8 mouse cellular contexts compared by ENCODE assay signal in the genomic region with DNA sequence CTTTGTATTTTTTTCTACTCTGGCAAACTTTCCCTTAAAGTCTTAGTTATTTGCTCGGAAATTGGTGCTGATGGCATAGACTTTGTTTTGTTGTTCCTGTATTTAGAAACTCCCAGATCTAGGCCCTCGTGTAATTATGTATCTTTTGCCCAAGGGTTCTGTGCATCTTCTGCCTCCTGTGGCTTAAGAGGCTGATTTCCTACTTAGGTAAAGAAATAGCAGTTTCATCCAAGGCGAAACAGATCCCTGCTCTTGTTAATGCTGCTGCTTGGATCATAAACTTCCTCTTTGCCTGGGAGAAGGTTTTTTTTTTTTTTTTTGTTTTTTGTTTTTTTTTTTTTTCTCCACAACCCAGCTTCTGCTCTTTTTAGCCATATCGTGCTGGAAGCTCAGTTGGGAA. TPM values are rescaled to one million over a fixed set of nuclear protein-coding genes. Genes with fewer than 3 reads are reported as not detected.
DNase-seq lines count a peak whose midpoint lies in the region; ATAC-seq and TF ChIP-seq lines count a peak whose summit lies in the region.

No protein-coding gene starts in this region.

- no peaks in the 10 kb centered on the region for H3K27me3 ChIP-seq in kidney, embryonic 16.5 days (ENCODE audit: insufficient read depth, low read length)
- no peaks in the 10 kb centered on the region for H3K27me3 ChIP-seq in embryonic facial prominence, embryonic 15.5 days
- H3K27me3 ChIP-seq in intestine, embryonic 14.5 days (replicated peaks; ENCODE audit: control insufficient read depth, insufficient read depth, low read length) = no peaks in the 10 kb centered on the region
- no peaks in the 10 kb centered on the region for H3K27me3 ChIP-seq in midbrain, postnatal 0 days (ENCODE audit: insufficient read depth, low read length)

- H3K4me2 ChIP-seq in kidney, embryonic 16.5 days (replicated peaks; ENCODE audit: low read depth, low read length) = peak overlapping the region; percentile 82
- 0 out of 2 replicates have a peak overlapping the region, but pooled peaks have one; percentile 85 for H3K4me2 ChIP-seq in embryonic facial prominence, embryonic 15.5 days (replicated peaks)
- H3K4me2 ChIP-seq in intestine, embryonic 14.5 days (ENCODE audit: low read length) = peak overlapping the region; percentile 71
- peak overlapping the region; percentile 83; the same call in 1 of the 2 replicates for H3K4me2 ChIP-seq in midbrain, postnatal 0 days (ENCODE audit: low read depth, low read length, poor library complexity, severe bottlenecking)

- peak overlapping the region; percentile 100 for H3K27ac ChIP-seq in kidney, embryonic 16.5 days (ENCODE audit: low read length)
- no peak overlapping the region; the same call in 1 of the 2 replicates for H3K27ac ChIP-seq in embryonic facial prominence, embryonic 15.5 days (replicated peaks)
- no peak overlapping the region for H3K27ac ChIP-seq in intestine, embryonic 14.5 days (ENCODE audit: low read depth)
- no peak overlapping the region for H3K27ac ChIP-seq in midbrain, postnatal 0 days (ENCODE audit: low read depth, low read length)

- WGBS in kidney, embryonic 16.5 days = 19% methylated on average over 4 of the region's 4 CpGs
- 44% methylated on average over 4 of the region's 4 CpGs for WGBS in embryonic facial prominence, embryonic 15.5 days
- WGBS in intestine, embryonic 14.5 days = 23% methylated on average over 4 of the region's 4 CpGs
- WGBS in midbrain, postnatal 0 days = 49% methylated on average over 4 of the region's 4 CpGs

- H3K36me3 ChIP-seq in kidney, embryonic 16.5 days (ENCODE audit: insufficient read depth, low read length) = no peaks in the 10 kb centered on the region
- H3K36me3 ChIP-seq in embryonic facial prominence, embryonic 15.5 days = no peaks in the 10 kb centered on the region
- no peaks in the 10 kb centered on the region for H3K36me3 ChIP-seq in intestine, embryonic 14.5 days (ENCODE audit: control insufficient read depth, insufficient read depth, low read length)
- H3K36me3 ChIP-seq in midbrain, postnatal 0 days (ENCODE audit: insufficient read depth, low read length) = no peaks in the 10 kb centered on the region

- DNase-seq in kidney, postnatal 36 days = no peak
- no peak for DNase-seq in intestine, embryonic 14.5 days (ENCODE audit: low spot score)
- DNase-seq in midbrain, postnatal 0 days (ENCODE audit: low spot score) = no peak
- DNase-seq in urinary bladder, postnatal 36 days (ENCODE audit: low spot score in 2 of 2) = no peak
- no peak for DNase-seq in adrenal gland, adult 8-10 months
- no peak for DNase-seq in layer of hippocampus, postnatal 36 days

- TF ChIP-seq CTCF in midbrain, postnatal 0 days (IDR thresholded peaks at IDR 0.05) = no peak

- H3K9me3 ChIP-seq in kidney, embryonic 16.5 days (ENCODE audit: low read length) = no peaks in the 10 kb centered on the region
- no peaks in the 10 kb centered on the region for H3K9me3 ChIP-seq in embryonic facial prominence, embryonic 15.5 days (replicated peaks)
- H3K9me3 ChIP-seq in intestine, embryonic 14.5 days (ENCODE audit: control insufficient read depth, low read length) = no peaks in the 10 kb centered on the region
- no peaks in the 10 kb centered on the region for H3K9me3 ChIP-seq in midbrain, postnatal 0 days (ENCODE audit: low read length)

- no peak for ATAC-seq in kidney, embryonic 16.5 days (ENCODE audit: low FRiP score, low TSS enrichment)
- no peak for ATAC-seq in embryonic facial prominence, embryonic 15.5 days (ENCODE audit: insufficient number of reproducible peaks, low FRiP score, low TSS enrichment, low read depth)
- no peak for ATAC-seq in intestine, embryonic 14.5 days (replicated peaks; ENCODE audit: low FRiP score, low TSS enrichment, low read depth)
- ATAC-seq in midbrain, postnatal 0 days (ENCODE audit: low FRiP score) = no peak

- peak overlapping the region; percentile 79 for H3K4me3 ChIP-seq in kidney, embryonic 16.5 days (ENCODE audit: low read length)
- H3K4me3 ChIP-seq in embryonic facial prominence, embryonic 15.5 days (replicated peaks) = no peak overlapping the region
- H3K4me3 ChIP-seq in intestine, embryonic 14.5 days (ENCODE audit: low read depth, low read length) = peak overlapping the region; percentile 95; the same call in 1 of the 2 replicates
- H3K4me3 ChIP-seq in midbrain, postnatal 0 days (ENCODE audit: low read depth, low read length) = no peak overlapping the region

- peaks cover 20% of the 10 kb centered on the region for H3K4me1 ChIP-seq in kidney, embryonic 16.5 days (ENCODE audit: insufficient read depth, low read length)
- peaks cover 19% of the 10 kb centered on the region for H3K4me1 ChIP-seq in embryonic facial prominence, embryonic 15.5 days
- H3K4me1 ChIP-seq in intestine, embryonic 14.5 days (replicated peaks; ENCODE audit: control insufficient read depth, insufficient read depth, low read length) = peaks cover 13% of the 10 kb centered on the region
- H3K4me1 ChIP-seq in midbrain, postnatal 0 days (ENCODE audit: insufficient read depth, low read length) = peaks cover 2% of the 10 kb centered on the region; the same call in 1 of the 2 replicates

- peak overlapping the region; percentile 45 for H3K9ac ChIP-seq in kidney, embryonic 16.5 days (replicated peaks; ENCODE audit: low read length)
- H3K9ac ChIP-seq in embryonic facial prominence, embryonic 15.5 days = no peak overlapping the region
- peak overlapping the region; percentile 29 for H3K9ac ChIP-seq in intestine, embryonic 14.5 days (ENCODE audit: low read length)
- H3K9ac ChIP-seq in midbrain, postnatal 0 days (replicated peaks; ENCODE audit: low read length, poor library complexity, severe bottlenecking) = no peak overlapping the region

RNA-seq across cellular contexts. Expression of gene Jun, which starts 2.3 kb away (rescaled TPM):
- 71.9 and 73.0 TPM in 2 replicates for polyA plus RNA-seq in kidney, embryonic 16.5 days (2015; fragmentation: Nextera tagmentation; extraction: Ambion mirVana)
- polyA plus RNA-seq in embryonic facial prominence, embryonic 15.5 days (2015; fragmentation: Nextera tagmentation; extraction: Ambion mirVana) = 92.4 and 105 TPM in 2 replicates
- 56.0 and 61.7 TPM in 2 replicates for polyA plus RNA-seq in intestine, embryonic 14.5 days (2014; fragmentation: Nextera tagmentation; extraction: Ambion mirVana)
- total RNA-seq in midbrain, postnatal 0 days (2014; rRNA removed) = 60.2 and 62.7 TPM in 2 replicates
- polyA plus RNA-seq in midbrain, postnatal 0 days (2015; fragmentation: Nextera tagmentation; extraction: Ambion mirVana) = 37.9 and 40.5 TPM in 2 replicates
- 100 to 1,000 TPM; 127 to 531 (median 331) TPM for total RNA-seq in adrenal gland, adult 8-10 months (2022)
- 100 to 1,000 TPM; 108 to 114 TPM for total RNA-seq in layer of hippocampus, postnatal 36 days (2021)

Comparison
In these comparisons a context has a peak if more than half of its experiments do, and no peak if none do; other contexts are left out.
1. H3K4me3 ChIP-seq: peak in kidney, embryonic 16.5 days (single experiment) and intestine, embryonic 14.5 days (single experiment); none in embryonic facial prominence, embryonic 15.5 days (single experiment) and midbrain, postnatal 0 days (single experiment).
2. H3K9ac ChIP-seq: peak in kidney, embryonic 16.5 days (single experiment) and intestine, embryonic 14.5 days (single experiment); none in embryonic facial prominence, embryonic 15.5 days (single experiment) and midbrain, postnatal 0 days (single experiment).
3. Peak in every context shown above with its lines, with median percentiles within 50 percentile points of each other: H3K4me2 ChIP-seq.